Mouse (Mus musculus): Measurements from ENCODE around the gene B9d1.

GRCm38 (mm10) chr11:61483226-61483845, 21.6 kb upstream of the B9d1 start:
- no peak for TF ChIP-seq CTCF (IDR thresholded peaks at IDR 0.05; ENCODE audit: borderline replicate concordance, extremely low read depth, insufficient read depth, insufficient read length)
- no peak for TF ChIP-seq POLR2A (IDR thresholded peaks at IDR 0.05; ENCODE audit: borderline replicate concordance, extremely low read depth, insufficient read depth, insufficient read length, poor library complexity, severe bottlenecking)

Data from brain, embryonic 14.5 days (tissue).